Mouse (Mus musculus): ENCODE measurements around the gene Trpc2. TPM values are rescaled to one million over a fixed set of nuclear protein-coding genes. Genes with fewer than 3 reads are reported as not detected.

The Trpc2 gene
- polyA plus RNA-seq, 1 experiment from 2014 or later = not detected

DNA sequence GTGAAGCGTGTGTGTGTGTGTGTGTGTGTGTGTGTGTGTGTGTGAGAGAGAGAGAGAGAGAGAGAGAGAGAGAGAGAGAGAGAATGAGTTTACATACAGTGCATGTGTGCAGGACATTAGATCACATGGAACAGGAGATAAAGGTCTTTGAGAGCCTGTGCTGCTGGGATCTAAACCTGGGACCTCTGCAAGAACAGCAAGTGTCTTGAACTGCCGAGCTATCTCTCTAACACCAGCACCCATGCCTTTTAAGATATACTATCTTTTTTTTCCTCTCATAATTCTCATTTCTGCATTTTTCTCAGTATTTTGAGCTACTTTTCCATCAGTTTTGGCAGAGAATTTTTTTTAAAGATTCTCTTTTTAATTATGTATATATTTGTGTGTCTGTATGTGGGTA is 20.6 kb downstream of the Trpc2 start:
- Histone ChIP-seq H3K36me3 (no peaks in the 10 kb centered on the region), H3K4me1 (peaks cover 17% of the 10 kb centered on the region; the same call in 1 of the 2 replicates), H3K9ac (no peak overlapping the region), H3K27me3 (replicated peaks) (no peaks in the 10 kb centered on the region), H3K4me3 (replicated peaks) (no peak overlapping the region), H3K9me3 (no peaks in the 10 kb centered on the region), H3K4me2 (no peak overlapping the region), H3K27ac (no peak overlapping the region)
- ATAC-seq (ENCODE audit: insufficient read depth, low FRiP score, low read depth) = no peak
- 77% methylated on average over 2 of the region's 2 CpGs for WGBS

DNA sequence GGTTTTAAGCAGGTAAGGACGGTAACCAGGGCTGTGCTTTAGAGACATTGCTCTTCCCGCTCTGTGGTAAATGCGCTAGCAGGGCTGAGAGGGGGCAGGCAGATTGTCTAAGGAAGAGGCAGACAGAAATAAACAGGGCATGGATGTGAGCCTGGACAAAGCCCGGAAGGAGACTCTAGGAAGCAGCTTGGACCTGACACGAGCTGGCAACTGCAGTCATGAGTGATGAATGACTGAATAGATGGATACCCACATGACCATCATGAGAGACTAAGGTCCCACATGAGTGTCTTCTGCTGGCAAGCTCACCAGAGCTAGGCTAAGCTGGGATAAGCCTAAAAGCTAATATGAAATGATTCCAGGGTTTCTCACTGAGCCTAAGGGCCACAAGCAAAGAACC is 21.2 kb downstream of the Trpc2 start:
- ATAC-seq (ENCODE audit: insufficient read depth, low FRiP score, low read depth) = no peak
- Histone ChIP-seq H3K27ac (no peak overlapping the region), H3K4me3 (replicated peaks) (no peak overlapping the region), H3K4me1 (peaks cover 17% of the 10 kb centered on the region; the same call in 1 of the 2 replicates), H3K9ac (no peak overlapping the region), H3K9me3 (no peaks in the 10 kb centered on the region), H3K27me3 (replicated peaks) (no peaks in the 10 kb centered on the region), H3K36me3 (no peaks in the 10 kb centered on the region), H3K4me2 (no peak overlapping the region)
- 55% methylated on average over 5 of the region's 5 CpGs for WGBS

DNA sequence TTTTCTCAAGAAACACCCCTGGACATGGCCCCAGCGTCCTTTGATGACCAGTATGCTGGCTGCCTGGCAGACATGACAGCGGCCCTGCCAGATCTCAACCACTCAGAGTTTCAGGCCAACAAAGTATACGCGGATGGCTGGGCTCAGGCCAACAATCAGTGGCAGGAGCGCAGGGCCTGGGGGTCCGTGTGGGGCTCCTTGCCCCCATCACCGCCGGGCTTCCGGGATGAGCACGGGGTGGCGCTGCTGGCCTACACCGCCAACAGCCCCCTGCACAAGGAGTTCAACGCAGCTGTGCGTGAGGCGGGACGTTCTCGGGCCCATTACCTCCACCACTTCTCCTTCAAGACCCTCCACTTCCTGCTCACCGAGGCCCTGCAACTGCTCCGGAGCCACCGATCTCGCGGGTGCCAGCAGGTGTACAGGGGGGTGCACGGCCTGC is 23.8 kb downstream of the Trpc2 start:
- H3K9ac ChIP-seq = peak overlapping the region; percentile 12; the same call in 1 of the 2 replicates
- no peaks in the 10 kb centered on the region for H3K36me3 ChIP-seq
- peak overlapping the region; percentile 67 for H3K4me2 ChIP-seq
- no peaks in the 10 kb centered on the region for H3K9me3 ChIP-seq
- peak overlapping the region; percentile 32 for H3K4me3 ChIP-seq (replicated peaks)
- no peaks in the 10 kb centered on the region for H3K27me3 ChIP-seq (replicated peaks)
- H3K27ac ChIP-seq = no peak overlapping the region
- peaks cover 10% of the 10 kb centered on the region; the same call in 1 of the 2 replicates for H3K4me1 ChIP-seq
- ATAC-seq (ENCODE audit: insufficient read depth, low FRiP score, low read depth) = peak; percentile 36; the same call in 1 of the 2 replicates
- WGBS = 11% methylated on average over 23 of the region's 23 CpGs

DNA sequence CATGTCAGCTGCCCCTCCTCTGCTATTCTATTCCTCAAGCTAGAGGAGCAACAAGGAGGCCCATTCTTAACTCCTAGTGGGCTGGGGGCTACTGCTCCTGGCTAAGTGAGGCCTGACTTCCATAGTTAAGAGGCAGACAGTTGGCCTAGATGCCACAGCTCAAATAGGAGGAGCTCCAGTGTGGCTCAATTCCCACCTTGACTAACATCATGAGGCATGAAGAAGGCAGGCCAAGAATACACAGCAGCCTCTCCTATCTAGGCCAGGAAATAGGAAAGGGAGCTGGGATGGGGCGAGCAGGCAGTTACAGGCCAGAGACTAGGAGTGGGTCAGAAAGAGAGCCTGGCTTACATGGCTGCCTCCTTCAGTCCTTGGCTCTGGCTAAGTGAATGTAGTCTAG is 25.3 kb downstream of the Trpc2 start:
- ATAC-seq (ENCODE audit: insufficient read depth, low FRiP score, low read depth) = no peak
- WGBS = 71% methylated on average over 1 of the region's 1 CpGs
- no peaks in the 10 kb centered on the region for H3K9me3 ChIP-seq

DNA sequence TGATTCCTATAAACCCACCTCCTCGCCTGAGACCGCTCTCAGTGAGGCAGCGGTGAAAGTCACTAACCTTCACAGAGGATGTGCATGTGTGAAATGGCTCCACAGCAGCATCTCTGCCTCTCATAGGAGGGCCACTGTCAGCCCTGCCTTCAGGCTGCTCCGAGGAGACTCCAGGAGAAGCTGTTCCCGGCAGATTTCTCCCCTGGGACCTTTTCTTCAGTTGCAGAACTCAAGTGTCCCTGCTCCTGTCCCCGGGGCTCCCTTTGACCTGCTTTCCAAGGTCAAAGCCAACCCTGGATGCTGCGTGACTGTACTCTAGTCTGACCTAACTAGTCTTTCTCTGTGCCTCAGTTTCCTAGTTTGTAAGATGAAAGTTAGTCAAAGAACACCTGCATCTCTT is 26.3 kb downstream of the Trpc2 start, which contains the start of gene Art5:
Gene Art5, minus strand, starts transcription at position 319 of the 400 bp plus-strand sequence.
- no peak for ATAC-seq (ENCODE audit: insufficient read depth, low FRiP score, low read depth)
- 73% methylated on average over 7 of the region's 7 CpGs for WGBS
- H3K27ac ChIP-seq = no peak within 1 kb of the TSS
- no peaks in the 10 kb centered on the region for H3K9me3 ChIP-seq
- no peak within 1 kb of the TSS for H3K9ac ChIP-seq
- no peak within 1 kb of the TSS for H3K4me3 ChIP-seq (replicated peaks)
- no peaks in the 10 kb centered on the region for H3K36me3 ChIP-seq
- peaks cover 10% of the 10 kb centered on the region; the same call in 1 of the 2 replicates for H3K4me1 ChIP-seq
- 0 out of 2 replicates have a peak, but pooled peaks cover 2% of the 10 kb centered on the region for H3K27me3 ChIP-seq (replicated peaks)
- H3K4me2 ChIP-seq = no peak within 1 kb of the TSS

More for the DNA sequence above, 25.3 kb downstream of the Trpc2 start:
- H3K4me2 ChIP-seq = no peak overlapping the region
- H3K27ac ChIP-seq = no peak overlapping the region
- H3K4me3 ChIP-seq (replicated peaks) = no peak overlapping the region
- no peak overlapping the region for H3K9ac ChIP-seq
- H3K36me3 ChIP-seq = no peaks in the 10 kb centered on the region
- H3K27me3 ChIP-seq (replicated peaks) = no peaks in the 10 kb centered on the region
- peaks cover 10% of the 10 kb centered on the region; the same call in 1 of the 2 replicates for H3K4me1 ChIP-seq

DNA sequence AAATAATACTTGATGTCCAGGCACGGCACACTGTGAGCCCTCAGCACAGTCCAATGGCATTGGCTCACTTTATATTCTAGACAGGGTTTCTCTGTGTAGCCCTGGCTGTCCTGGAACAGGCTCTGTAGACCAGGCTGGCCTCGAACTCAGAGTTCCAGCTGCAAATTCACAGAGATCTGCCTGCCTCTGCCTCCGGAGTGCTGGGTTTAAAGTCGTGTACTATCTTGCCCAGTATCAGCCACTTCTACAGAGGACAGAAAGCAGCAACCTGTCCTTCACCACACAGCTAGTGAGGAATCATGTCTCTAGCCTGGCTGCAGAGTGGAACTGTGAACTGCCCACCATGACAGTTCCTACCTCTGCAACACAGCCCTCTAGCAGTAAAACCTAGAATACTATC is 26.8 kb downstream of the Trpc2 start:
- peaks cover 10% of the 10 kb centered on the region; the same call in 1 of the 2 replicates for H3K4me1 ChIP-seq
- H3K4me3 ChIP-seq (replicated peaks) = no peak overlapping the region
- H3K36me3 ChIP-seq = no peaks in the 10 kb centered on the region
- no peak for ATAC-seq (ENCODE audit: insufficient read depth, low FRiP score, low read depth)
- H3K4me2 ChIP-seq = no peak overlapping the region
- H3K27me3 ChIP-seq (replicated peaks) = 0 out of 2 replicates have a peak, but pooled peaks cover 2% of the 10 kb centered on the region
- H3K27ac ChIP-seq = no peak overlapping the region
- H3K9me3 ChIP-seq = no peaks in the 10 kb centered on the region
- no peak overlapping the region for H3K9ac ChIP-seq
- WGBS = 84% methylated on average over 4 of the region's 4 CpGs

DNA sequence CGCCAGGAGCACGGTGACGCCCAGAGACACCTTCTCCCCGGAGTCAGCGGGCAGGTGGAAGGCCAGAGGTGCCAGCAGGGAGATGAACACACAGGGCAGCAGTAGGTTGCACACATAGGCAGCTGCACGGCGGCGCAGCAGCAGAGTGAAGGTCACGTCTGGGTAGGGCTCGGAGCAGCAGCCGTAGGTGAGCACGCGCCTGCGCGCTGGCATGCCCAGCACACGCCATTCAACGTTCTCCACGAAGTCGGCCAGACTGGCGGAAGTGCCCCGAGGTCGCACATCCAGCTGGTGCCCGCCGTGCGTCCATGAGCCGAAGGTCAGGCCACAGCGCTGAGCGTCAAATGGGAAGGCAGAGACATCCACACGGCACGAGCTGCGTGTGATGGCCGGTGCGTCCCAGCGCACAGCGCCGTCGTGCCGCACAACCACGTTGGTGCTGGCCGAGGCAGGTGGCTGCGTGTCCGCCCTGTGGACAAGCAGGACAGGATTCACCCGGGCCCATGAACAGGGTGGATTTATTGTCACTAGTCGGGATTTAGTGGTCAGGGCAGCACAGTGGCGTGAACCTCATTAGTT is 30.3 kb downstream of the Trpc2 start:
- Histone ChIP-seq H3K27me3 (replicated peaks) (0 out of 2 replicates have a peak, but pooled peaks cover 2% of the 10 kb centered on the region), H3K4me3 (replicated peaks) (no peak overlapping the region), H3K9me3 (no peaks in the 10 kb centered on the region), H3K4me2 (no peak overlapping the region), H3K36me3 (peaks cover 1% of the 10 kb centered on the region; the same call in 1 of the 2 replicates), H3K27ac (no peak overlapping the region), H3K4me1 (no peaks in the 10 kb centered on the region), H3K9ac (no peak overlapping the region)
- WGBS = 67% methylated on average over 45 of the region's 45 CpGs
- ATAC-seq (ENCODE audit: insufficient read depth, low FRiP score, low read depth) = no peak; the same call in 1 of the 2 replicates

DNA sequence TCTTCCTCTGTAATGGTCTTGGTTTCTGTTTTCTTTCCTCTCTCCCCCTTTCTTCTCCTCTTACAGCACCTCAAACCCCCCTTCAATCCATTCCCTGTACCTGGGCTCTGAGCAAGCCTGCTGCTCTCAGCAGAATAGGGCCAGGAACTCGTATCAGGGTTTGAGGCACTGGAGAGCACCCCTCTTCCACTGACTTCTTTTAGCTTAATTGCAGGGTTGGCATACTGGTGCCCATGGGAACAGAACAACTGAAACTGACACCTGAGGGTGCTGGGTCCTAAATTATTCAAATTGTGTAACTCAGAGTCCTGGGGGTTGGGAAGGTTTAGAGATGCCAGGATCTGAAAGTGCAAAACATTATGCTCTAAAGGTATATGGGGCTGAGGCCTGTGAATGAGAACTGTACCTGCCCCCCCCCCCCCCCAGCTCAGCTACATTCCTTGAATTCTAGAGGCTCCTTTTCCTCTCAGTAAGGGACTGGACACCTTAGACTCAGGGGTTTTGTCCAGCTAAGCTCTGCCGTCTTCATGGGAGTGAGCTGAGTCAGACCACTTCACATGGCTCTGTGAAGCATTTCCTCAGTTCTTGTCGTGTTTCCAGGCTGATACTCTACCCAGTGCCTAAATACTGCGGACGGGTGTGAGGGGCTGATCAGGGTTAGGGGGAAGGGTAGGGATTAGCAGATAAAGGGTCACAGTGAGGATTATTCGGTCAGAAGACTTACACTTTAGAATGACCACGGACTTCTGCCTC is 33.8 kb downstream of the Trpc2 start, which contains the start of gene Chrna10:
Gene Chrna10, minus strand, starts transcription at position 250 of the 753 bp plus-strand sequence.
- no peak within 1 kb of the TSS for H3K27ac ChIP-seq
- no peaks in the 10 kb centered on the region for H3K9me3 ChIP-seq
- no peaks in the 10 kb centered on the region for H3K4me1 ChIP-seq
- peaks cover 26% of the 10 kb centered on the region for H3K36me3 ChIP-seq
- WGBS = 44% methylated on average over 7 of the region's 7 CpGs
- ATAC-seq (ENCODE audit: insufficient read depth, low FRiP score, low read depth) = no peak
- 0 out of 2 replicates have a peak, but pooled peaks cover 2% of the 10 kb centered on the region for H3K27me3 ChIP-seq (replicated peaks)
- H3K4me2 ChIP-seq = no peak within 1 kb of the TSS
- no peak within 1 kb of the TSS for H3K9ac ChIP-seq
- no peak within 1 kb of the TSS for H3K4me3 ChIP-seq (replicated peaks)

DNA sequence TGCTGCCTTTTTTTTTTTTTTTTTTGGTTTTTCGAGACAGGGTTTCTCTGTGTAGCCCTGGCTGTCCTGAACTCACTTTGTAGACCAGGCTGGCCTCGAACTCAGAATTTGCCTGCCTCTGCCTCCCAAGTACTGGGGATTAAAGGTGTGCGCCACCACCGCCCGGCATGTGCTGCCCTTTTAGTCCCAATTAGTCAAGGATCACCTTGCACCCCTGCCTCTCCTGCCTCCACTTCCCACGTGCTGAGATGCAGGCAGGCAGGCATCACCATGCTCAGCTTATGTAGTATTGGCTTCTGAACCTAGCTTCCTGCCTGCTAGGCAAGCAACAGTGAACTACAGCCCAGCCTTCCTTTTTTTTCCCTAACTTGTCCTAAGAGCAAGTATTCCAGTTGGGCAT is 34.5 kb downstream of the Trpc2 start:
- Histone ChIP-seq H3K36me3 (peaks cover 32% of the 10 kb centered on the region), H3K27ac (no peak overlapping the region), H3K9me3 (no peaks in the 10 kb centered on the region), H3K27me3 (replicated peaks) (0 out of 2 replicates have a peak, but pooled peaks cover 2% of the 10 kb centered on the region), H3K4me3 (replicated peaks) (no peak overlapping the region), H3K9ac (no peak overlapping the region), H3K4me1 (no peaks in the 10 kb centered on the region), H3K4me2 (no peak overlapping the region)
- WGBS = 78% methylated on average over 6 of the region's 6 CpGs
- no peak for ATAC-seq (ENCODE audit: insufficient read depth, low FRiP score, low read depth)

DNA sequence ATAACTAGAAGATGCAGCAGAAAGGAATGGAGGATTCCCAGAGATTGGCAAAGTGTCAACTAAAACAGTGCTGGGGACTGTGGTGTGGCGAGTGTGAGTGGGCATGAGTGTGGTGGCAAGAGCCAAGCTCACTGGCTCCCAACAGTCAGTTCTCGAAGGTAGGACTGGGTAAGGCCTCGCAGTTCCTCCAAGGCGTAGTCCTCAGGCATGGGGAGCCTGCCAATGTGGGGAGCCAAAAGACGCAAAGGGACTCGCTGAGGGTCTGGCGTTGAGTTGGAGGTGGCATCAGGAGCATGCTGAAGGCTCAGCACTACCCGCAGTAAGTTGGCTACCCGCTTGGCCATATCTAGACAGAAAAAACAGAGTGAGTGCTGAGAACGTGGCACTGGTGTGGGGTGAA is 37.4 kb downstream of the Trpc2 start:
- no peak overlapping the region for H3K4me3 ChIP-seq (replicated peaks)
- H3K9ac ChIP-seq = no peak overlapping the region
- H3K4me2 ChIP-seq = no peak overlapping the region
- ATAC-seq (ENCODE audit: insufficient read depth, low FRiP score, low read depth) = no peak
- H3K27ac ChIP-seq = no peak overlapping the region
- H3K4me1 ChIP-seq = no peaks in the 10 kb centered on the region
- 96% methylated on average over 10 of the region's 10 CpGs for WGBS
- H3K9me3 ChIP-seq = no peaks in the 10 kb centered on the region
- no peaks in the 10 kb centered on the region for H3K27me3 ChIP-seq (replicated peaks)
- peaks cover 60% of the 10 kb centered on the region for H3K36me3 ChIP-seq

DNA sequence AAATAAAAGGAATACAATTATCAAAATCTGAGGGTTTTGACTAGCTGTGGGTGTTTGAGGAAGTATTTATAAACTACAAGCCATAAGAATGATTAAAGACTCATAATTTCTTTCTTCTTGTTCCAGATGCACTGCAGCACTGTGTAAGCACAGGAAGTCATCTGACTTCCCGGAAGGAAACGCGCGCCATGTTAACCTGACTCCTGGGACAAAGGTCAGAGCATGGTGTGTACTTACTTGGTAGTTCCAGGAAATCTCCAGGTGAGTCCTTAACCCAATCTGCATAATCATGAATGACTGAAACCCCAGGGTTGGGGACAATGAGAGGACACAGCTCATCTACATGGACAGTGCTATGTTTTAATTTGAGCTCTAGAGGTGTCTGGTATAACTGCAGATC is 49.5 kb downstream of the Trpc2 start:
- no peak for ATAC-seq (ENCODE audit: insufficient read depth, low FRiP score, low read depth)
- Histone ChIP-seq H3K4me1 (no peaks in the 10 kb centered on the region), H3K27me3 (replicated peaks) (no peaks in the 10 kb centered on the region), H3K4me3 (replicated peaks) (no peak overlapping the region), H3K9me3 (no peaks in the 10 kb centered on the region), H3K36me3 (peaks cover 66% of the 10 kb centered on the region), H3K4me2 (no peak overlapping the region), H3K27ac (no peak overlapping the region), H3K9ac (no peak overlapping the region)
- WGBS = 89% methylated on average over 4 of the region's 4 CpGs

DNA sequence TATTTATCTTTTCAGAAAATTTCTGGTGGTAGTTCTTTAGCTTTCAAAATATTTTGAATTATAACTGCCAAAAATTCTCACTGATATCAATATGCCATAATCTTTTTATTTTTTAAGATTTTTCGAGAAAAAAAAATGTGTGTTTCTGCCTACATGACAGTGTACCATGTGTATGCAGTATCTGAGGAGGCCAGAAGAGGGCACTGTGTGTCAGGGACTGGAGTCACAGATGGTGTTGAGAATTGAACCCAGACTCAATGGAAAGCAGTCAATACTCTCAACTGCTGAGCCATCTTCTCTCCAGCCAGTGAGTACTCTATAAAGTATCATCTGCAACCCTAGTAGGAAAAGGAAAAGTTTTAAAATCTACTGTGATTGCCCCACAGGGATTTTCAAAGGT is 54.5 kb downstream of the Trpc2 start:
- Histone ChIP-seq H3K4me2 (no peak overlapping the region), H3K4me1 (no peaks in the 10 kb centered on the region), H3K9me3 (no peaks in the 10 kb centered on the region), H3K27me3 (replicated peaks) (no peaks in the 10 kb centered on the region), H3K27ac (no peak overlapping the region), H3K36me3 (peaks cover 45% of the 10 kb centered on the region), H3K9ac (no peak overlapping the region), H3K4me3 (replicated peaks) (no peak overlapping the region)
- WGBS = 96% methylated on average over 1 of the region's 1 CpGs
- ATAC-seq (ENCODE audit: insufficient read depth, low FRiP score, low read depth) = no peak
